Mouse (Mus musculus) liver, embryonic 14.5 days (tissue): ENCODE results near the gene Man2a1. TPM values are rescaled to one million over a fixed set of nuclear protein-coding genes. Genes with fewer than 3 reads are reported as not detected.

Experiments
- ATAC-seq: fragments of 200-750 bp; cut with Nextera tagmentation; 2 replicates; pipeline ENCODE4 v1.8.0; 2017; ENCODE audit warnings: moderate number of reproducible peaks, mild to moderate bottlenecking, moderate library complexity; ENCODE audit not compliant: insufficient read depth
- DNase-seq, 3 experiments: peaks; one replicate each; pipeline ENCODE4 v3.0.0-alpha.2; 2012 to 2013; ENCODE audit warnings: low read depth in 3 of 3, low spot score in 3 of 3
- H3K27ac ChIP-seq: fragments of 300-500 bp; sonication (generic); 2 replicates; pipeline ENCODE4 v1.5.1; 2014; ENCODE audit warnings: moderate library complexity, mild to moderate bottlenecking, control low read depth, inconsistent platforms
- H3K27me3 ChIP-seq: fragments of 300-500 bp; sonication (generic); 2 replicates; pipeline ENCODE4 v1.6.1; 2014; ENCODE audit warnings: mild to moderate bottlenecking, low read length, moderate library complexity; ENCODE audit not compliant: control insufficient read depth, insufficient read depth
- H3K36me3 ChIP-seq: fragments of 300-500 bp; sonication (generic); replicated peaks from 2 replicates; pipeline ENCODE4 v1.6.1; 2014; ENCODE audit warnings: low read depth; ENCODE audit not compliant: control insufficient read depth, insufficient read depth
- H3K4me1 ChIP-seq, 2 experiments: fragments of 200-500 bp in 1 of 2; fragments of 300-500 bp in 1 of 2; sonication (generic) in 1 of 2; replicated peaks; 2 replicates each; pipeline ENCODE4 v1.6.1; 2012 to 2014; ENCODE audit warnings: antibody characterized with exemption in 1 of 2, inconsistent platforms in 1 of 2, low read length in 1 of 2; ENCODE audit not compliant: control insufficient read depth in 2 of 2, insufficient read depth in 2 of 2
- H3K4me2 ChIP-seq: fragments of 300-500 bp; sonication (generic); 2 replicates; pipeline ENCODE4 v1.6.1; 2014; ENCODE audit warnings: low read depth, mild to moderate bottlenecking, control low read depth, moderate library complexity
- H3K4me3 ChIP-seq, 2 experiments: fragments of 200-500 bp in 1 of 2; fragments of 300-500 bp in 1 of 2; sonication (generic) in 1 of 2; 2 replicates each; pipeline ENCODE4 v1.5.1; 2012 to 2014; ENCODE audit warnings: low read depth in 2 of 2, low read length in 2 of 2, mild to moderate bottlenecking in 2 of 2, control low read depth in 1 of 2, inconsistent platforms in 1 of 2, moderate library complexity in 1 of 2; ENCODE audit not compliant: insufficient read depth in 1 of 2
- H3K9ac ChIP-seq: fragments of 300-500 bp; sonication (generic); replicated peaks from 2 replicates; pipeline ENCODE4 v1.6.1; 2014; ENCODE audit warnings: mild to moderate bottlenecking, control low read depth, moderate library complexity
- H3K9me3 ChIP-seq: fragments of 300-500 bp; sonication (generic); 2 replicates; pipeline ENCODE4 v1.6.1; 2016; ENCODE audit warnings: low read length, mixed read lengths; ENCODE audit not compliant: control insufficient read depth
- CTCF ChIP-seq: IDR thresholded peaks from 2 replicates; pipeline ENCODE4 v1.5.1; 2016; ENCODE audit warnings: antibody characterized with exemption, low read depth, control low read depth
- EP300 ChIP-seq: IDR thresholded peaks from 2 replicates; pipeline ENCODE4 v1.6.1; 2016; ENCODE audit warnings: antibody characterized with exemption, low read depth
- WGBS: fragments of 180-500 bp; shearing (Covaris S2); extraction: QIAGEN DNeasy Blood & Tissue Kit; methylation state at CpG from one replicate; pipeline ENCODE4 v1.1.7; 2014; ENCODE audit not compliant: insufficient replicate concordance; 5-methylcytosine and 5-hydroxymethylcytosine counted together
- polyA plus RNA-seq, 2 experiments: library from polyadenylated mRNA; depleted of rRNA in 1 of 2; stranded (reverse) in 1 of 2; unstranded in 1 of 2; fragments of >200 nt; fragmentation: Nextera tagmentation in 1 of 2; extraction: Ambion mirVana in 1 of 2; gene quantifications; 2 replicates each; pipeline versions ENCODE4 v1.2.1 to v1.2.3; 2012 to 2014

The Man2a1 gene
- polyA plus RNA-seq, 2 experiments, result 3.2 to 9.1 TPM

DNA sequence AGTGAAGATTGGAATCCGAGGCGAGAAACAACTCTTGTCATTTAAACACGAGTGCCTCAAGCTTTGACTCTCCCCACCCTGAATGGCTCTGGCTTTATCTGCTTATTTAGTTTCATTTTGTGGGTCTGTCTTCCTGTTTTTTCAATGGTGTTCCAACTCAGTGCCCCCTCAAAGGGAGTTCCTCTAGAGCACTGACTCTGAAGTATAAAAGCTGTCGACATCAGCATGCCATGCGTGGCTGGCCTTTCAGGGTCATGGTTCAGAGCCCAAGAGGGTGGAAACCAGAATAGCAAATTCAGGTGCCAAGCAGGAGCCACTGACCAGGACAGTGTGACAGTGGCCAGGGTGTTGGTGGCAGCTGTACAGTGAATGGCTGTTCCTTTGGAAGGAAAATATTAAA, 68.0 kb downstream of the Man2a1 start:
- no peak overlapping the region for H3K4me3 ChIP-seq
- no peak overlapping the region for H3K9ac ChIP-seq
- no peaks in the 10 kb centered on the region for H3K9me3 ChIP-seq
- no peaks in the 10 kb centered on the region for H3K4me1 ChIP-seq
- H3K4me2 ChIP-seq, result no peak overlapping the region
- TF ChIP-seq EP300, result no peak
- TF ChIP-seq CTCF, result no peak
- H3K27me3 ChIP-seq, result no peaks in the 10 kb centered on the region
- DNase-seq (no peak), ATAC-seq (no peak)
- no peak overlapping the region for H3K27ac ChIP-seq
- 21% methylated on average over 5 of the region's 5 CpGs for WGBS
- peaks cover 2% of the 10 kb centered on the region; the same call in 1 of the 2 replicates for H3K36me3 ChIP-seq

DNA sequence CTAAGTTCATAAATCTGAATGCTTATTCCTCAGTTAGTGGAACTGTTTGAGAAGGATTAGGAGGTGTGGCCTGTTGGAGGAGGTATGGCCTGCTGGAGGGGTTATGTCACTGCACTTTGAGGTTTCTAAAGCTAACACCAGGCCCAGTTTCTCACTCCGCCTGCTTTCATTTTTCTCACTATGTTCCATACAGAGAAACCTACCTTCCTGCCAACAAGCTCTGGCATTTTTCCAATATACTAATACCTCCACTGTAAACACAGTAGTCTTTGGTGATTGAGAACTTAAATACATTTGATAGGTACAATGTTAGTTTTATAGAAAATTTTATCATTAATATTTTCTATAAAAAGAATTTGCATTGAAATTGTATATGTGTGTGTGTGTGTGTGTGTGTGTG, 73.9 kb downstream of the Man2a1 start:
- no peak overlapping the region for H3K27ac ChIP-seq
- no peak for ATAC-seq
- 71% methylated on average over 1 of the region's 1 CpGs for WGBS

DNA sequence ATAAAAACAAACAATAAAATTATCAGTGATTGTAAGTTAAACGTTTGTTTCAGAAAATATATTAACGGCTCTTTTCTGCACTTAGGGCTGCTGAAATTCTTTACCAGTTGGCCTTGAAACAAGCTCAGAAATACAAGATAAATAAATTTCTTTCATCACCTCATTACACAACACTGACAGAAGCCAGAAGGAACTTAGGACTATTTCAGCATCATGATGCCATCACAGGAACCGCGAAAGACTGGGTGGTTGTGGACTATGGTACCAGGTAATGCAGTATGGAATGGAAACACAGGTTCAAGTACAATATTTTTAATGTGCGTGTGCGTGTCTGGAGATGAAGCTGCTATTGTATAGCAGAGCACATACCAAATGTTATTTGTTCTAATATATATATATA, 74.4 kb downstream of the Man2a1 start:
- H3K4me3 ChIP-seq, result no peak overlapping the region
- H3K27me3 ChIP-seq, result no peaks in the 10 kb centered on the region
- ATAC-seq (no peak), DNase-seq (no peak)
- H3K27ac ChIP-seq, result no peak overlapping the region
- H3K9ac ChIP-seq, result no peak overlapping the region
- no peaks in the 10 kb centered on the region; the same call in 1 of the 2 replicates for H3K9me3 ChIP-seq
- peaks cover 2% of the 10 kb centered on the region; the same call in 1 of the 2 replicates for H3K36me3 ChIP-seq
- 78% methylated on average over 6 of the region's 6 CpGs for WGBS
- H3K4me1 ChIP-seq, result no peaks in the 10 kb centered on the region
- H3K4me2 ChIP-seq, result no peak overlapping the region
- no peak for TF ChIP-seq EP300
- TF ChIP-seq CTCF, result no peak

More for the DNA sequence above, 73.9 kb downstream of the Man2a1 start:
- Histone ChIP-seq H3K4me2 (no peak overlapping the region), H3K9ac (no peak overlapping the region), H3K4me1 (no peaks in the 10 kb centered on the region), H3K4me3 (no peak overlapping the region), H3K27me3 (no peaks in the 10 kb centered on the region), H3K36me3 (peaks cover 2% of the 10 kb centered on the region; the same call in 1 of the 2 replicates), H3K9me3 (no peaks in the 10 kb centered on the region; the same call in 1 of the 2 replicates)
- no peak for DNase-seq
- no peak for TF ChIP-seq EP300
- TF ChIP-seq CTCF, result no peak

DNA sequence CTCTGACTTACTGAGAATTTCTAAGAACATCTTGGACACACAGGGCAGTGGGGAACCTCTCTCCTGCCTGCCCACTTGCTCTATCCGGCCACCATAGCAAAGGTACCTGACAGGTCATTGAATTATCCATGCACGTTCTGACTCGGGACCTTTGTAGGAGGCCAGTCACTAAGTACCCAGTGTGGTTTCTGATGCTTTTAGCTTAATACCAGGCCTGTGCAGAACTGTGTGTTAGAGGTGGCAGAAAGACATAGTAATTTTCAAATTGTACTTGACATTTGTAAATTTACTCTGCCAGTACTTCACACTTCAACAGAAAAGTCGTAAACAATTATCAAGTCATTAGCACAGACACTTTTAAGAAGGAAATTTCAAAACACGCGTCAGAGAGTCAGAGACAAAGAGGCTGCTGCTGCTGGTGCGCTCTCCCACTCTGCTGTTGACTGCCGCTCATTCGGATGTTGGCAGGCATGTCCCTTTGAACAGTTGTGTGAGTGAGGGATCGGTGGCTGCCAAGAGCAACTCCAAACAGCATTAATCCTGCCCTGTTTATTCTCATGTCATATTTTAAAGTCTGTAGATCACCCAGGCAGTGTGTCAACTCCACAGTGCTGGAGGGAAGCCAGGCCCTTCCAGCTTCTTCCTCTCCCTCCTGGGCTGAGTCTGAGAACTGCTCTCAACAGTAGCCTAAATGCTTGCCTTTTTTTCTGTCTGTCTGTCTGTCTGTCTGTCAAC, 76.4 kb downstream of the Man2a1 start:
- 73% methylated on average over 10 of the region's 10 CpGs for WGBS
- Histone ChIP-seq H3K27ac (no peak overlapping the region), H3K27me3 (no peaks in the 10 kb centered on the region), H3K9ac (no peak overlapping the region), H3K4me3 (no peak overlapping the region), H3K4me1 (no peaks in the 10 kb centered on the region), H3K9me3 (no peaks in the 10 kb centered on the region; the same call in 1 of the 2 replicates), H3K36me3 (no peaks in the 10 kb centered on the region; the same call in 1 of the 2 replicates), H3K4me2 (no peak overlapping the region)
- no peak for DNase-seq
- TF ChIP-seq EP300, result no peak
- TF ChIP-seq CTCF, result no peak
- no peak for ATAC-seq

DNA sequence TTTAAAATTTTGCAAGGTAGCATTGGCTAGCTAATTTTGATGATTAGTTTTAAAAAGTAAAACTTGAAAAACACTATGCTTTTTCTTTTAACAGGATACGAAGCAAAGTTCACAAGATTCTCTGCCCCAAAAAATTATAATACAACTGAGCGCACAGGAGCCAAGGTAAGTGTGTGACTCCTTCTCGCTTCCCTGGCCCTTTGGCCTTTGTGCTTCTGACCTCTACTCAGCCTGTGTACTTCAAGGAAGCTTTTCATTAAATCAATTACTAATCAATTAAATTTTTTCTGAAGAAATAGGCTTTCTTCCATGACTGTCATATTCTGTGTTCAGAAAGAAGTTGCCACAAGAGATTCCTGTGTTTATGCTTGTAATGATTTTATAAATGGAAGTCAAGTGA, 80.9 kb downstream of the Man2a1 start:
- Histone ChIP-seq H3K4me2 (no peak overlapping the region), H3K36me3 (no peaks in the 10 kb centered on the region), H3K4me3 (no peak overlapping the region), H3K27me3 (no peaks in the 10 kb centered on the region), H3K4me1 (no peaks in the 10 kb centered on the region), H3K27ac (no peak overlapping the region), H3K9me3 (peaks cover 3% of the 10 kb centered on the region; the same call in 1 of the 2 replicates), H3K9ac (no peak overlapping the region)
- WGBS, result 73% methylated on average over 3 of the region's 3 CpGs
- no peak for DNase-seq
- TF ChIP-seq CTCF, result no peak
- no peak for TF ChIP-seq EP300
- ATAC-seq, result no peak
